Mouse (Mus musculus): ENCODE measurements around the gene Smad3. TPM values are rescaled to one million over a fixed set of nuclear protein-coding genes. Genes with fewer than 3 reads are reported as not detected.

Smad3 gene
- polyA plus RNA-seq, 1 experiment = 17.1 TPM

- H3K27ac ChIP-seq (ENCODE audit: control insufficient read depth, insufficient read depth, low read depth, low read length, poor library complexity) = no peak overlapping the region
- 50% methylated on average over 4 of the region's 4 CpGs for WGBS
- H3K4me3 ChIP-seq (replicated peaks; ENCODE audit: control insufficient read depth, low read depth, low read length) = no peak overlapping the region
- peaks cover 2% of the 10 kb centered on the region for H3K4me1 ChIP-seq (ENCODE audit: control insufficient read depth, insufficient read depth, low read length)
- no peak for TF ChIP-seq POLR2A (IDR thresholded peaks at IDR 0.05; ENCODE audit: borderline replicate concordance, control insufficient read depth, low read depth, low read length)
- TF ChIP-seq CTCF (IDR thresholded peaks at IDR 0.05; ENCODE audit: control insufficient read depth, insufficient read depth, low read length) = no peak
Measured at GRCm38 (mm10) chr9:63641983-63642646, 115.7 kb downstream of the Smad3 start.

- TF ChIP-seq CTCF (IDR thresholded peaks at IDR 0.05; ENCODE audit: control insufficient read depth, insufficient read depth, low read length) = no peak
- TF ChIP-seq POLR2A (IDR thresholded peaks at IDR 0.05; ENCODE audit: borderline replicate concordance, control insufficient read depth, low read depth, low read length) = no peak
- Histone ChIP-seq H3K4me3 (replicated peaks; ENCODE audit: control insufficient read depth, low read depth, low read length) (no peak overlapping the region), H3K27ac (ENCODE audit: control insufficient read depth, insufficient read depth, low read depth, low read length, poor library complexity) (no peak overlapping the region), H3K4me1 (ENCODE audit: control insufficient read depth, insufficient read depth, low read length) (no peaks in the 10 kb centered on the region)
- WGBS = 90% methylated on average over 7 of the region's 7 CpGs
Measured at GRCm38 (mm10) chr9:63636113-63636512, 121.7 kb downstream of the Smad3 start.

GRCm38 (mm10) chr9:63633334-63633733 is 124.5 kb downstream of the Smad3 start:
- Histone ChIP-seq H3K4me1 (ENCODE audit: control insufficient read depth, insufficient read depth, low read length) (no peaks in the 10 kb centered on the region), H3K4me3 (replicated peaks; ENCODE audit: control insufficient read depth, low read depth, low read length) (no peak overlapping the region), H3K27ac (ENCODE audit: control insufficient read depth, insufficient read depth, low read depth, low read length, poor library complexity) (no peak overlapping the region)
- TF ChIP-seq POLR2A (IDR thresholded peaks at IDR 0.05; ENCODE audit: borderline replicate concordance, control insufficient read depth, low read depth, low read length) = no peak
- no peak for TF ChIP-seq CTCF (IDR thresholded peaks at IDR 0.05; ENCODE audit: control insufficient read depth, insufficient read depth, low read length)
- WGBS = 85% methylated on average over 7 of the region's 7 CpGs

GRCm38 (mm10) chr9:63632924-63633323 is 124.9 kb downstream of the Smad3 start:
- Histone ChIP-seq H3K4me3 (replicated peaks; ENCODE audit: control insufficient read depth, low read depth, low read length) (no peak overlapping the region), H3K4me1 (ENCODE audit: control insufficient read depth, insufficient read depth, low read length) (no peaks in the 10 kb centered on the region), H3K27ac (ENCODE audit: control insufficient read depth, insufficient read depth, low read depth, low read length, poor library complexity) (no peak overlapping the region)
- TF ChIP-seq POLR2A (IDR thresholded peaks at IDR 0.05; ENCODE audit: borderline replicate concordance, control insufficient read depth, low read depth, low read length) = no peak
- no peak for TF ChIP-seq CTCF (IDR thresholded peaks at IDR 0.05; ENCODE audit: control insufficient read depth, insufficient read depth, low read length)
- WGBS = 88% methylated on average over 11 of the region's 11 CpGs

- no peaks in the 10 kb centered on the region for H3K4me1 ChIP-seq (ENCODE audit: control insufficient read depth, insufficient read depth, low read length)
- no peak overlapping the region for H3K4me3 ChIP-seq (replicated peaks; ENCODE audit: control insufficient read depth, low read depth, low read length)
- no peak overlapping the region for H3K27ac ChIP-seq (ENCODE audit: control insufficient read depth, insufficient read depth, low read depth, low read length, poor library complexity)
- 96% methylated on average over 4 of the region's 4 CpGs for WGBS
- TF ChIP-seq CTCF (IDR thresholded peaks at IDR 0.05; ENCODE audit: control insufficient read depth, insufficient read depth, low read length) (no peak), POLR2A (IDR thresholded peaks at IDR 0.05; ENCODE audit: borderline replicate concordance, control insufficient read depth, low read depth, low read length) (no peak)
Measured at GRCm38 (mm10) chr9:63632045-63632444, 125.7 kb downstream of the Smad3 start.

GRCm38 (mm10) chr9:63625090-63625756 is 132.6 kb downstream of the Smad3 start:
- WGBS = 87% methylated on average over 9 of the region's 9 CpGs
- no peaks in the 10 kb centered on the region for H3K4me1 ChIP-seq (ENCODE audit: control insufficient read depth, insufficient read depth, low read length)
- H3K4me3 ChIP-seq (replicated peaks; ENCODE audit: control insufficient read depth, low read depth, low read length) = no peak overlapping the region
- no peak for TF ChIP-seq CTCF (IDR thresholded peaks at IDR 0.05; ENCODE audit: control insufficient read depth, insufficient read depth, low read length)
- TF ChIP-seq POLR2A (IDR thresholded peaks at IDR 0.05; ENCODE audit: borderline replicate concordance, control insufficient read depth, low read depth, low read length) = no peak
- no peak overlapping the region for H3K27ac ChIP-seq (ENCODE audit: control insufficient read depth, insufficient read depth, low read depth, low read length, poor library complexity)

- WGBS = 87% methylated on average over 15 of the region's 15 CpGs
- no peaks in the 10 kb centered on the region for H3K4me1 ChIP-seq (ENCODE audit: control insufficient read depth, insufficient read depth, low read length)
- no peak overlapping the region for H3K4me3 ChIP-seq (replicated peaks; ENCODE audit: control insufficient read depth, low read depth, low read length)
- H3K27ac ChIP-seq (ENCODE audit: control insufficient read depth, insufficient read depth, low read depth, low read length, poor library complexity) = no peak overlapping the region
- TF ChIP-seq POLR2A (IDR thresholded peaks at IDR 0.05; ENCODE audit: borderline replicate concordance, control insufficient read depth, low read depth, low read length) (no peak), CTCF (IDR thresholded peaks at IDR 0.05; ENCODE audit: control insufficient read depth, insufficient read depth, low read length) (no peak; the same call in 1 of the 2 replicates)
Measured at GRCm38 (mm10) chr9:63623895-63624569, 133.8 kb downstream of the Smad3 start.

- Histone ChIP-seq H3K27ac (ENCODE audit: control insufficient read depth, insufficient read depth, low read depth, low read length, poor library complexity) (no peak overlapping the region), H3K4me1 (ENCODE audit: control insufficient read depth, insufficient read depth, low read length) (peaks cover 13% of the 10 kb centered on the region), H3K4me3 (replicated peaks; ENCODE audit: control insufficient read depth, low read depth, low read length) (no peak overlapping the region)
- no peak for TF ChIP-seq POLR2A (IDR thresholded peaks at IDR 0.05; ENCODE audit: borderline replicate concordance, control insufficient read depth, low read depth, low read length)
- no peak for TF ChIP-seq CTCF (IDR thresholded peaks at IDR 0.05; ENCODE audit: control insufficient read depth, insufficient read depth, low read length)
- WGBS = 44% methylated on average over 2 of the region's 2 CpGs
Measured at GRCm38 (mm10) chr9:63617967-63618366, 139.8 kb downstream of the Smad3 start.

All from bone marrow, adult 2 months (tissue).